Mouse (Mus musculus): ENCODE data around the gene Fgd5.
"Not testable (repeated sequence)": the region's sequence is repeated elsewhere in the genome, so short reads cannot be mapped to it uniquely, and the experiment has no call there.

Gene Fgd5

DNA sequence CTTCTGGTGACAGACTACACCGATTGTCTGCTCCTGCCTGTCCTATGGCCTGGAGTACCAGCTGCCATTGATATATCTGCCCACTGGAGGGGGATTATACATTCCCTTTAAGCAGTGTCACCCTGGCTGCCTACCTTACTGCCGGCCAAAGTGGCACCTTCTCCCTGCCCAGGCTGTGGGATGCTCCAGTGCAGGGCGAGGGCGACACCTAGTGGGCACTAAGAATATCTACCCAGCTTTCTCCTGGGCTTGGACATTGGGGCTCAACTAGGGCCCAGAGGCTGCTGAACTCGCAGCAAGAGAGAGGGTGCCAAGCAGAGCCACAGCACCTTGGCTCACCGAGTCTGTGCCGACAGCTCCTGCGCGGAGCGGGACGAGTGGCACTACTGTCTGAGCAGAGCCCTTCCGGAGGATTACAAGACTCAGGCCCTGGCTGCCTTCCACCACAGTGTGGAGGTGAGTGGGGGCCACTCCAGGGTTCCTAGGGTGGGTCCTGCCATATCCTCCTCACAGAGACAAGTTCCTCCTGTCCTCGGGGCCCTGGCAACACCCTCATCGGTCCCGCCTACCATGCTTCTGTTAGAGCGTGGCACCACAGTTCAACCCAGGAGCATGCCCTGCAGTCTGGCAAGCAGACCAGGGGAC is 88.6 kb downstream of the Fgd5 start:
- peak; percentile 75 for DNase-seq (ENCODE audit: low spot score)

GRCm38 (mm10) chr6:92071121-92071839 is 92.6 kb downstream of the Fgd5 start:
- no peak for DNase-seq (ENCODE audit: low spot score)

- no peak for DNase-seq (ENCODE audit: low spot score)
Observed at GRCm38 (mm10) chr6:92080730-92081129, 102.1 kb downstream of the Fgd5 start.

DNA sequence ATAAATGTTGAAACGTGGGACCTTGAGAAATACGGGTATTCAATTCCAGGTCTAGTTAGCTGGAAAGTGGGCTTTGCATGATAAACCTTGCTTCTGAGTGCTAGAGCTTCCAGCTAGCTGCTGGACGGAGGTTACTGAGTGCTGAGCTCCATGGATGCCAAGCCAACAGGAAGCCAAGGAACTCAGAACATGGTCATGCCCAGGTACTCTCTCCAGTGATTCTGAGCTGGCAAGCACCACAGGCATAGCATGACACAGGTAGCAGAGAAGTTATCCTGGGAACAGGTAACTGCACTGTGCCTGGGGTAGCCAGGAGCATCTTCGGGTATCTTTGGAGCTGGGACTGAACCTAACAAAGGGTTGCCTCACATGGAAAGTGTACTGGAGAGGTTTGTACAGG is 104.1 kb downstream of the Fgd5 start:
- DNase-seq (ENCODE audit: low spot score): no peak

DNA sequence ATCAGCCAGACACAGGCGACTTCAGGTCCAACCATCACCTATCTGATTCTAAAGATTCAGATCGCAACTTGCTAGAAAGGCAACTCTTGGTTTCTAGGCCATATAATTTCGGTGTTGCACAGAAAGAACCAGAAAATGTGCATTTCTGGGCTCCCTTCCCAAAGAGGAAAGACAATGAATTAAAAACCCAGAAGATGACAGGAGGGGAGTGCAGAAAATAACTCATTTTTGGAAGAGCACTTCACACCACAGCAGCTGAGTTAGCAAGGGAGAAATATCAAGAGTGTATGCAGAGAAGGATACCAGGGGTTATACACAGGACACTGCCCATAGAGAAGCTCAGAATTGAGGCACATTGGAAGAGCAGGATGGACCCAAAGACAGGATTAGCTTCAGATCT is 106.3 kb downstream of the Fgd5 start:
- DNase-seq (ENCODE audit: low spot score): no peak

DNA sequence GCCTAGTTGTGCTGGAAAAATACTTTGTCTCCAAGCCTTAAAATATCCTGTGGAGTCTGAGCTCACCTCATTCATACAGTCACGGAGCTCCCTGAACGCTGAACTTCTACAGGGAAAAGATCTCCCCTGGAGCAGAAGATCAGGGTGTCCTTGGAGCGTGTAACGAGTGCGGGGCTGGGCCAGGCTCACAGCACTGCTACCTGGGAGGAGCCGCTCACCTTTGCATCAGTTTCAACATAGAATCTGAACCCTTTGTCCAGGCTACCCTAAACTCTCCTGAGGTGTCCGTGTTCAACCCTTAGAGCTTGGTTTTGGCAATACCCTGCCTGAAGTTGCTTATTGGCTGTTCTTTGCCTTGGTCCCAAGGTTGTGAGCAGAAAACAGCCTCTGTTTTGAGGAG is 110.5 kb downstream of the Fgd5 start:
- DNase-seq (ENCODE audit: low spot score): not testable (repeated sequence)

DNA sequence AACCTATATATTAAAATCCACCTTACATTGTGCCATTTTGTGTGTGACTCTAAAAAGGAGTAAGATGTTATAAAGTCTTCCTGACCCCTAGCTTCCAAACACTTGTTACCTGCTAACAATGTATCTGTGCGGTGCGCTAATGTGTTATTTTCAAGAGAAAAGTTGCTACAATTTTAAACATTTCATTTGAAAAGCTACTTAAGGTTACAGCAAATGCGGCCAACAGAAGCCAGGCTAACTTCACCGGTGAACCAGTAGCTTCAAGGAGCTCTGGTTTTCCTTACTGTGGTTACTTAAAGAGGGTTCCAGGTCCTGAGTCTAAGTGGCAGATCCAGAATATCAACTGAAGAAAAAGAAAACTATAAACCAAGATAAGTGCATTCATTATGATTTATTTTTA is 111.3 kb downstream of the Fgd5 start:
- no peak for DNase-seq (ENCODE audit: low spot score)

- DNase-seq (ENCODE audit: low spot score): no peak
Observed at GRCm38 (mm10) chr6:92090497-92090896, 111.8 kb downstream of the Fgd5 start.

- DNase-seq (ENCODE audit: low spot score): peak; percentile 84
Observed at GRCm38 (mm10) chr6:92091130-92091591, 112.5 kb downstream of the Fgd5 start, which contains the start of gene Nr2c2. TSS of gene Nr2c2 (plus strand) at chr6:92091390.

DNA sequence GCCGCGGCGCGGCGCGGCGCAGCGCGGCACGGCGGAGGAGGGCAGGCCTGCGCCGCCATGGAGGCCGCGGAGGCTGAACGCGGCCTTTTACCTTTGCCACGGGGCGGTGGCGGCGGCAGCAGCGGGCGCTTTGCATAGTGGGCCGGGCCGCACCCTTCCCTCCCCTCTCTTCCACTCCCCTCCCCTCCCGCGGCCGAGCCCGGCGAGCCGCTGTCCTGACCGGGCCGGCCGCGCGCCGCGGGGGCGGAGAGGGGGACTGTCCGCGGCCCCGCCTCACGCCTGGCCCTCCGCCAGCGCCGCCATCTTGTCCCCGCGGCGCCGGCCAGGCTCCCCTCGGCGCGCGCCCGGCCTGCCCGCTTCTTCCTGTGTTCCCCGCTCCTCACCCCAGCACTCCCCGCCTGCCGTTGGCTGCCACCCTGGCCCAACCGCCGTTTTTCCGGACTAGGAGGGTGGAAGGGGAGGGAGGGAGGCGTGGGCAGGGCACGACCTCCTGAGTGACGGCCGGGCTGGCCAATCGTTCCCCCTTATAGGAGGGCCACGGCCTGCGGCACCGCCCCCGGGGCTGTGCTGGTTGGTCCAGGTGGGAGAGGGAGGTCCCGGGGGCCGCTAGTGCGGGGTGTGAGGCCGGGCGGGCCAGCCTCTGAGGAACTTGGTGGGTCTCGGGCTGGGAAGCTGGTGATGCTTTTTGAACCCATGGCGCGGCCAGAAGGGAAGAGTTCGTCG is 113.2 kb downstream of the Fgd5 start:
- peak; percentile 100 for DNase-seq (ENCODE audit: low spot score)

GRCm38 (mm10) chr6:92092737-92093136 is 114.1 kb downstream of the Fgd5 start:
- DNase-seq (ENCODE audit: low spot score): no peak

GRCm38 (mm10) chr6:92093869-92094268 is 115.2 kb downstream of the Fgd5 start:
- DNase-seq (ENCODE audit: low spot score): no peak

- DNase-seq (ENCODE audit: low spot score): no peak
Observed at GRCm38 (mm10) chr6:92100679-92101360, 122.1 kb downstream of the Fgd5 start.

DNA sequence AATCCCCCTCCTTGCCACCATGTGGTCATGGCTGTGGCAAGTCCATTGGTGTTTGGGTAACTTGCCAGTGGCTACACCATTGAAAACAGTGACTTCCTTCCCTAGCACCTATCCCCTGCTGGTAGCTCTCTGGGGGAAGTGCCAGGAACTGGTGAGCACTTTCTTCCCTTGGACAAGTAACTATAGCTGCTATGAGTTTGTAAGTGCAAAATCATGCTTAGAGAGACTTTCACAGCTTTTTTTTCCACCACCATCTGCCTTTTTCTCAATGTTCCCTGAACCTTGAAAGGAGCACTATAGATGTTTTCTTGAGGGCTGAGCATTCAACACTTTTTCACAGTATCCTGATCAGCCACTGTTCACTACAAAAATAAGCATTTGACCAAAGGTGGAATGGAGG is 145.9 kb downstream of the Fgd5 start:
- no peak for DNase-seq (ENCODE audit: low spot score)

All from urinary bladder, postnatal 25 days (tissue).